Mouse (Mus musculus) megakaryocyte, embryonic 14.5 days (primary cell): ENCODE measurements around the gene Tagln. TPM values are rescaled to one million over a fixed set of nuclear protein-coding genes. Genes with fewer than 3 reads are reported as not detected.
A peak's percentile ranks its signal among the peaks of the same experiment; 100 is the strongest.

Experiments
- H3K27me3 ChIP-seq: replicated peaks from 2 replicates; pipeline ENCODE3; 2012; ENCODE audit warnings: inconsistent platforms
- H3K36me3 ChIP-seq: replicated peaks from 2 replicates; pipeline ENCODE3; 2012; ENCODE audit warnings: low read length, inconsistent platforms, mixed read lengths
- H3K4me1 ChIP-seq: 2 replicates; pipeline ENCODE4 v1.6.1; 2012; ENCODE audit warnings: inconsistent platforms
- H3K4me3 ChIP-seq: replicated peaks from 2 replicates; pipeline ENCODE3; 2012; ENCODE audit warnings: moderate library complexity, mild to moderate bottlenecking, inconsistent platforms
- H3K9me3 ChIP-seq: 2 replicates; pipeline ENCODE4 v1.6.1; 2012; ENCODE audit warnings: inconsistent platforms
- FLI1 ChIP-seq: IDR thresholded peaks from 2 replicates; pipeline ENCODE4 v1.6.1; 2012; ENCODE audit warnings: low read length, inconsistent platforms, mixed read lengths
- GATA1 ChIP-seq: IDR thresholded peaks from 3 replicates; pipeline ENCODE4 v1.6.1; 2012; ENCODE audit warnings: mixed read lengths, low read length, inconsistent platforms, borderline replicate concordance
- polyA plus RNA-seq: library from polyadenylated mRNA; stranded (reverse); fragments of >175 nt; gene quantifications from 2 replicates; pipeline ENCODE4 v1.2.3, GENCODE M21; 2012; ENCODE audit warnings: low replicate concordance; ENCODE audit not compliant: insufficient read depth

Tagln gene
- polyA plus RNA-seq, 1 experiment, result not detected

DNA sequence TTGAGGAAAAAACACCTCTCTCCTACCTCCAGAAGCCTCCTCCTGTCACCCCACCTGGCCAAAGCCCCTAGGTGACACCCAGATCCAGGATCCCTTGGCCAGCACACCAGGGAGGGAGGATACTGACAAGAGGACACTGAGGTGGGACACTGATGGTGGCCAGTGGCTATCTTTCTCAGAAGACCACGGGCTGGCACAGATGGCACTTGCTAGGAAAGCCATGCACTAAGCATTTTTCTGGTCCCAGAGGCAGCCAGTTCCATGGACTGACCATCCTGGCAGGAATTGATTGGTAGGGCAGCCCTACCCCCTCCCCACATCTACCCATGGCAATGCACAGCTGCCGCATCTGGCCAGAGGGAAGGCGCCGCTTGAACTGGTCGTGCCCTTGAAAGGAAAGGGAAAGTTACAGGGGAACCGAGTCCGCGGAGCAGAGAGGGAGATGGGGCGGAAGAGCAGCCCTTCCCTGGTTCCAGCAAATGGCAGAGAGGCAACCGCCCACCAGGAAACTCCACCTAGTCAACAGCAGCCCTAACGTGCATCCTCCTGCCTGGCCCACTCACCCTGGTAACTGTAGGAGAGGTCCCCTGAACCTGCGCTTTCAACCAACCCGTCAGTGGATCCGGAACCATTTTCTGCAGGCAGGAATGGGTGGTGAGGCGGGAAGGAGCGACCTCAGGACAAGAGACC, 10.5 kb upstream of the Tagln start:
- Histone ChIP-seq H3K4me1 (peaks cover 36% of the 10 kb centered on the region), H3K9me3 (no peaks in the 10 kb centered on the region), H3K36me3 (peaks cover 96% of the 10 kb centered on the region)

DNA sequence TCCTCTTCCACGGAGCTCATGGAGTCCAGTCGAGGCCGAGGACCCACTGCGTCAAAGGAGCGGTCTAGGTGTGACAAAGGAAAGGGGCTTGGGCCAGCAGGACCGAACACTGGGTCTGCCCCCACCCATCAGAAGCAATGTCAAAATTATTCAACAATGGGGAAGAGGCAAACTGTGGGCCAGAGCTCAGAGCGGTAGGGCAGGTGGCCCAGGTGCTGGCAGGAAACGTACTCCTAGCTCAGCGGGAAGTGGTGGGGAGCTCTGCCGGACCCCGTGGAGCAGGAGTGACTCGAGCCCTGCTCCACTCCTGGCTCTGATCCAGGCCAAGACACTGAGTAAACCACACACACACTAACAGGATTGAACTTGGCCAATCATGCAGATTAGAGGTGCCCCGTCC, 9.9 kb upstream of the Tagln start:
- Histone ChIP-seq H3K27me3 (peaks cover 2% of the 10 kb centered on the region), H3K9me3 (no peaks in the 10 kb centered on the region), H3K36me3 (peaks cover 99% of the 10 kb centered on the region), H3K4me1 (peaks cover 36% of the 10 kb centered on the region), H3K4me3 (no peak overlapping the region)
- no peak for TF ChIP-seq GATA1
- TF ChIP-seq FLI1, result no peak

More for the DNA sequence above, 10.5 kb upstream of the Tagln start:
- Histone ChIP-seq H3K27me3 (peaks cover 2% of the 10 kb centered on the region), H3K4me3 (no peak overlapping the region)
- TF ChIP-seq FLI1 (no peak), GATA1 (no peak)

DNA sequence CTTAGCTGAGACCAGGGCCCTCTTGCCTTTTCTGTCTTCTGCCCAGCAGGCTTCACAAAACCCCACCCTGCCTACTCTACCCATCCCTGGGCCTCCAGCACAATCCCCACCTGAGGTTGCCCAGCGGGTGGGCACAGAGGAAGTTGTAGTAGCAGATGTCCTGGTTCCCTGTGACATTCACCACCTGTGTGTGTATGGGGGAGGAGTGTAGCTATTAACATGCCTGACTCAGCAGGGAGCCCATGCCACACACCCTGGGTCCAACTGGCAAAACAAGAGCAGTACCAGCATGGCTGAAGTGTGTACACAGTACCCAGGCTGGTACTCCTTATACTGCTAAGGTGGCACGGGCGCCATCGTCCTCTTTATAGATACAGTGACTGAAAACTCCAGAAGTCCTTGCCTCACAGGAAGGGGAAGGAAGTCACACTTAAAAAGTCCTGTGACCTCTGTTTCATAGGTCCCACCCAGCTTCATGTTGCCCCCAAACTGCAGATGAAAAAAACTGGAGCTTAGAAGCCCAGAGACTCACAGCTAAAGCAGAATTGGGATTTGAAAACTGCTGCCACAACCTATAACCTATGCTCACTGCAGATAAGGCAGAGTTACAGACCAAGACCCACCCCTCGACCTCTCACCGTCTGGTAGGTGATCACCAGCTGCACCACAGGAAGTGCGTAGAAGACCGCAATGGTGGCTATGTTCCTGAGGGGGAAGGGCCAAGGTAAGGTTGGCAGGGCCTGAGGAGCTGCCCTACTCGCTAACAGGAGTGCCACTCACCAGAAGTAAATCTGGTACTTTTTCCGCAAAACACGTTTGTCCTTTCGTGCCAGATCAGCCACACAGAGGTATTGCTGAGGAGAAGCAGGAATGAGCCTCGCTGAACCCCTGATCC, 8.9 kb upstream of the Tagln start:
- Histone ChIP-seq H3K4me3 (no peak overlapping the region), H3K9me3 (no peaks in the 10 kb centered on the region), H3K36me3 (peaks cover 95% of the 10 kb centered on the region), H3K4me1 (peaks cover 39% of the 10 kb centered on the region), H3K27me3 (peaks cover 2% of the 10 kb centered on the region)
- TF ChIP-seq FLI1, result no peak

DNA sequence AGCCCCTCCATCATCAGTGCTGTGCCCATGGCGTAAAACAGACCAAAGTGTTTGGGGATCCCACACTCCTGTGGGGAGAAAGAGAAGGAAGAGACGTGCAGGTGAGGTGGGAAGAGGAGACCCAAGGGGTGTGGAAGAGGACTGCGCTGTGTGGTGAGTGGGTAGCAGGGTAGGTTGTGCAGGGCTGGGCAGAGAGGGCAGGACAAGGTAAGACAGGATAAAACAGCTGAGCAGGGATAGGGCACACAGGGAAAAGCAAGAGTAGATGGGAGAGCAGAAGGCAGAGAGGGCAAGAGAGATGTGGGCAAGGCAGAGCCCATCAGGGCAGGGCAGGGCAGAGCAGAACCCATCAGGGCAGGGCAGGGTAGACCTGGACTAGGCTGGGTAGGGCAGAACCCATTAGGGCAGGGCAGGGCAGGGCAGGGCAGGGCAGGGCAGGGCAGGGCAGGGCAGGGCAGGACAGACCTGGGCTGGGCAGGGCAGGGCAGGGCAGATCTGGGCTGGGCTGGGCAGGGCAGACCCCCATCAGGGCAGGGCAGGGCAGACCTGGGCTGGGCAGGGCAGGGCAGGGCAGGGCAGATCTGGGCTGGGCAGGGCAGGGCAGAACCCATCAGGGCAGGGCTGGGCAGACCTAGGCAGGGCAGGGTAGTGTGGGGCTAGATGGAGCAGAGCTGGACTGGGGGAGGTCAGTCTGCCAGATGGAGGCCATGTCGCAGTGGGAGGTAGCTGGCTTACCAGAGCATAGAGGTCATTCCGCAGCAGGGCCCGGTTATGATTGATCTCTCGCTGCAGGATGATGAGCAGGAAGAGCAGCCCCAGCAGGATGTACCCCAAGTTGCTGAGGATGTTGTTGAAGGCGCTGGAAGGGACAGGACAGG, 8.0 kb upstream of the Tagln start:
- Histone ChIP-seq H3K27me3 (peaks cover 2% of the 10 kb centered on the region), H3K36me3 (peaks cover 95% of the 10 kb centered on the region), H3K9me3 (no peaks in the 10 kb centered on the region), H3K4me3 (no peak overlapping the region), H3K4me1 (peaks cover 48% of the 10 kb centered on the region)
- TF ChIP-seq GATA1 (no peak), FLI1 (no peak)

DNA sequence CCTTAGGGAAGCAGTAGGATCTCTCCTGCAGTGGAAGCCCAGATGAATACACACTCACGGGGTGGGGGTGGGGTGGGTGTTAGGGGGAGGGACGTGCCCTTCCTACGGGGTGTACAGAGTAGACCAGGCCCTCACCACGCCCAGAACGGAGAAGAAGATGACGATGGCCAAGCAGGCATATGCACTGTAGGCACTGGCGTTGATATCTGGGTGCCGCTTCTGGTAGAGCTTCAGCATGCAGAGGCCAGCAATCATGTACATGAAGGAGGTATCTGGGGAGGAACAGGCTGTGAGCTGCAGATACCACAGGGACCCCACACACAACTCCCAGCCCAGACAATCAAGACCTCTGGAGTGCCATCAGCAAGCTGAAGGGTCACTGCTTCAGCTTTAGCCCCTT, 7.1 kb upstream of the Tagln start:
- Histone ChIP-seq H3K4me3 (no peak overlapping the region), H3K9me3 (no peaks in the 10 kb centered on the region), H3K4me1 (peaks cover 49% of the 10 kb centered on the region), H3K36me3 (peaks cover 96% of the 10 kb centered on the region), H3K27me3 (peaks cover 2% of the 10 kb centered on the region)
- TF ChIP-seq GATA1, result no peak
- TF ChIP-seq FLI1, result no peak

DNA sequence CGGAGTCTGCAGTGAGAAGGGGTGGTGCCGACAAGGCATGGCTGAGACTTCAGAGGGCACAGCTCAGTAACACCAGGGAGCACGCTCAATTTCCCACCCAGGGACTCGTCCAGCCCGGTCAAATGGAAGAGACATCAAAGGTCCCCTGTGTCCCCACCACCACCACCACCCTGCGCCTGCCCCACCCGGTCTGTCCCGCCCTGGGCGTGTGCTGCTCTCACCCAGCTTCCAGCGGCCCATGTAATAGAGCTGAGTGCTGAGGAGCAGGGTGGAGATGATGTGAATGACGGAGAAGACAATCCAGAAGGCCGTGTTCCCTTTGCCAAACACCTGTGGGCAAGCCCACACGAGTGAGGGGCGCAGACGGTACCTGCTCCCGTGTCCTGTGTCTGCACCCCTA, 6.6 kb upstream of the Tagln start:
- Histone ChIP-seq H3K9me3 (no peaks in the 10 kb centered on the region), H3K4me1 (peaks cover 49% of the 10 kb centered on the region), H3K27me3 (peaks cover 2% of the 10 kb centered on the region), H3K4me3 (no peak overlapping the region), H3K36me3 (peaks cover 96% of the 10 kb centered on the region)
- TF ChIP-seq GATA1 (no peak), FLI1 (no peak)

DNA sequence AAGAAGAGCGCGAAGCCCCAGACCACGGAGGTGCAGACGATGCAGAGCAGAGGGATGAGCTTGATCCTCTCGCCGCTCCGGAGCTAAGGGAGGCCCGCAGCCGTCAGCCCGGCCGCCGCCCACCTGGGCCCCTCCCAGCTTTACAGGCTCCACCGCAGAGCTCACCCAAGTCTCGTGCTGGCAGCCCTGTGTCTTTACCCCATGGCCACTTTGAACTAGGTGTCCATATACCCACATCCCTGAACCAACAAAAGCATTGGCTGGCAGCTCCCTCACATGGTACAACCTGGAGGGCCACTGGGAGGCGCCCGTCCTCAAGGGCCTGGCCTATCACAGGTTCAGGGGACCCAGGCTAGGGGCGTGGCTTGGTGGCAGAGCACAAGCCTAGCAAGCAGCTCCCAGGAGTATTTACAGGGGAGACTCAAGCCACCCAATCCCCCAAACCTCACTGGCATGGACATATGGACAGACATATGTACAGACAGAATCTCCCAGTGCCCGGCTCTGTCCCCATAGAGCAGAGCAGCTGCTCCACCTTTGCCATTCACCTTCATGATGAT, 5.6 kb upstream of the Tagln start:
- Histone ChIP-seq H3K9me3 (no peaks in the 10 kb centered on the region), H3K4me3 (no peak overlapping the region), H3K36me3 (peaks cover 88% of the 10 kb centered on the region), H3K27me3 (peaks cover 4% of the 10 kb centered on the region), H3K4me1 (peaks cover 40% of the 10 kb centered on the region)
- TF ChIP-seq GATA1, result no peak
- TF ChIP-seq FLI1, result no peak

DNA sequence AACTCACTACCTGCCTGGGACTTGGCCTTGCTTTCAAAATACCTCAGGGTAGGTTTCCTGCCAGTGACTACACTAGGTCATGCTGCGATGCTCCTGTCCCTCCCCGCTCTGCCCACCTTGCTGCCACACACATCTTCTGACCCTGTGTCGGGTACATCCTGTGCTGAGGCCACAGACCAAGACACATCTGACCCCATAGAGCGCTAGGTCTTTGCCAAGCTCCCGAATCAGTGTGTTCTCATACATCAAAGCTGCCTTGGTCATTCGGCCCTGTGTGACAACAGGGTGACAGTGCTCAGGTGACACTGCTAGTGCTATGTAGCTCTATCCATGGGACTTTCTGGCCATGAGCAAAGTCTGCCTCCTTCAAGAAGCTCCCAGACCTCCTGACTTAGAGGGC, 3.9 kb upstream of the Tagln start:
- H3K27me3 ChIP-seq, result peaks cover 12% of the 10 kb centered on the region
- peaks cover 71% of the 10 kb centered on the region for H3K36me3 ChIP-seq
- H3K4me3 ChIP-seq, result peak overlapping the region; percentile 2
- peaks cover 24% of the 10 kb centered on the region for H3K4me1 ChIP-seq
- TF ChIP-seq FLI1, result no peak
- TF ChIP-seq GATA1, result no peak
- H3K9me3 ChIP-seq, result no peaks in the 10 kb centered on the region

DNA sequence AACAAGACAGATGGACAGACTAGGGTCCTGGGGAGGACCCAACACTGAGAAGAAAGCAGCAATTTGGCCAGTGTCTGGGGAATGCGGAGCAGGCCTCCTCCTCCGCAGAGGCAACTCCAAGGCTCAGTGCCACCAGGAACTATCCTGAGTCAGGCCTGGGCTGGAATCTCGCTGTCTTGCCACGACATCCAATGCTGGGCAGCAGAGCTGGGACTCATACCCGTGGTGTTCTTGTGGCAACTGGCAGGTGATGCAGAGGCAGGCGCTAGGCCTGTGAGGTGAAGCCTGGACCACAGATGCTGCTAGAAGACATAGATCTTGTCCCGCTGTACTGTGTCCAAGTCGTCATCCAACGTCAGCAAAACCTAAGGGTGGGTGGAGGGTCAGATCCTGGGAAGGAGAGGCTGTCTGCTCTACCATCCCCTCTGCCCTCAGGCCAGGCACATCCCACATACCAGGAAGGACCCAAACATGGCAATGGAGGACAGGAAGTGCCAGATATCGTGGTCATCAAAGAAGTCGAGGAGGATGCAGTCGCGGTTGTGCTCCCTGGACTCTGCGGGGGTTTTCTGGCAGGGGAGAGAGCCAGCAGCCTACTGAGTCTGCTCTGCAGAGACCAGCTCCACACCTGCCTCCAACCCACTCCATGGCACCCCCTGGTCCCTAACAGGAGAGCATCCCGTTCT, 3.2 kb upstream of the Tagln start:
- no peaks in the 10 kb centered on the region for H3K9me3 ChIP-seq
- peaks cover 17% of the 10 kb centered on the region for H3K4me1 ChIP-seq
- peaks cover 11% of the 10 kb centered on the region for H3K27me3 ChIP-seq
- H3K4me3 ChIP-seq, result no peak overlapping the region
- peaks cover 64% of the 10 kb centered on the region for H3K36me3 ChIP-seq
- no peak for TF ChIP-seq GATA1
- no peak for TF ChIP-seq FLI1
